Mouse (Mus musculus) kidney, postnatal 0 days (tissue): ENCODE data around the gene Farp2. TPM values are rescaled to one million over a fixed set of nuclear protein-coding genes. Genes with fewer than 3 reads are reported as not detected.

Source experiments
- ATAC-seq: fragments of 200-750 bp; cut with Nextera tagmentation; replicated peaks from 2 replicates; pipeline ENCODE4 v1.8.0; 2017; ENCODE audit warnings: low read depth, moderate number of reproducible peaks, moderate TSS enrichment, moderate library complexity; ENCODE audit not compliant: low FRiP score
- DNase-seq: peaks from one replicate; pipeline ENCODE4 v3.0.0-alpha.2; 2016; ENCODE audit warnings: low spot score
- H3K27ac ChIP-seq: fragments of 300-500 bp; sonication (generic); 2 replicates; pipeline ENCODE4 v1.5.1; 2014; ENCODE audit warnings: mild to moderate bottlenecking
- H3K27me3 ChIP-seq: fragments of 300-500 bp; sonication (generic); 2 replicates; pipeline ENCODE4 v1.6.1; 2014; ENCODE audit warnings: low read length, mixed read lengths; ENCODE audit not compliant: insufficient read depth
- H3K36me3 ChIP-seq: fragments of 300-500 bp; sonication (generic); 2 replicates; pipeline ENCODE4 v1.6.1; 2014; ENCODE audit warnings: low read length, mixed read lengths; ENCODE audit not compliant: insufficient read depth
- H3K4me1 ChIP-seq: fragments of 300-500 bp; sonication (generic); replicated peaks from 2 replicates; pipeline ENCODE4 v1.6.1; 2014; ENCODE audit warnings: antibody characterized with exemption, low read length, mixed read lengths; ENCODE audit not compliant: insufficient read depth
- H3K4me2 ChIP-seq: fragments of 300-500 bp; sonication (generic); 2 replicates; pipeline ENCODE4 v1.6.1; 2014; ENCODE audit warnings: mild to moderate bottlenecking, low read length, moderate library complexity, mixed read lengths
- H3K4me3 ChIP-seq: fragments of 300-500 bp; sonication (generic); replicated peaks from 2 replicates; pipeline ENCODE4 v1.5.1; 2014; ENCODE audit warnings: low read depth, low read length
- H3K9ac ChIP-seq: fragments of 300-500 bp; sonication (generic); 2 replicates; pipeline ENCODE4 v1.6.1; 2014; ENCODE audit warnings: low read depth, low read length
- H3K9me3 ChIP-seq: fragments of 300-500 bp; sonication (generic); replicated peaks from 2 replicates; pipeline ENCODE4 v1.6.1; 2016; ENCODE audit warnings: low read length, inconsistent platforms, mixed read lengths
- CTCF ChIP-seq: IDR thresholded peaks from 2 replicates; pipeline ENCODE4 v1.5.1; 2016; ENCODE audit warnings: antibody characterized with exemption, low read depth, mild to moderate bottlenecking, moderate library complexity
- WGBS: fragments of 180-500 bp; shearing (Covaris S2); extraction: QIAGEN DNeasy Blood & Tissue Kit; methylation state at CpG from one replicate; pipeline ENCODE4 v1.1.7; 2014; 5-methylcytosine and 5-hydroxymethylcytosine counted together
- polyA plus RNA-seq: library from polyadenylated mRNA; unstranded; fragments of >200 nt; fragmentation: Nextera tagmentation; extraction: Ambion mirVana; gene quantifications from 2 replicates; pipeline ENCODE4 v1.2.1, GENCODE M21; 2015

Farp2 gene
- polyA plus RNA-seq, 1 experiment from 2014 or later, result 8.0 TPM

- Histone ChIP-seq H3K4me2 (no peak overlapping the region), H3K9ac (no peak overlapping the region), H3K27me3 (no peaks in the 10 kb centered on the region), H3K4me1 (no peaks in the 10 kb centered on the region), H3K27ac (no peak overlapping the region), H3K9me3 (no peaks in the 10 kb centered on the region), H3K36me3 (peaks cover 78% of the 10 kb centered on the region), H3K4me3 (no peak overlapping the region)
- TF ChIP-seq CTCF, result no peak
- WGBS, result 89% methylated on average over 1 of the region's 1 CpGs
- ATAC-seq, result no peak
- DNase-seq, result no peak
Observed at GRCm38 (mm10) chr1:93624502-93624901, 112.6 kb downstream of the Farp2 start.

- no peaks in the 10 kb centered on the region for H3K9me3 ChIP-seq
- H3K27me3 ChIP-seq, result no peaks in the 10 kb centered on the region
- H3K9ac ChIP-seq, result no peak overlapping the region
- no peak for TF ChIP-seq CTCF
- H3K4me2 ChIP-seq, result no peak overlapping the region
- H3K4me1 ChIP-seq, result peaks cover 8% of the 10 kb centered on the region
- ATAC-seq, result no peak
- no peak overlapping the region for H3K27ac ChIP-seq
- H3K4me3 ChIP-seq, result no peak overlapping the region
- no peak for DNase-seq
- 90% methylated on average over 3 of the region's 3 CpGs for WGBS
- H3K36me3 ChIP-seq, result peaks cover 47% of the 10 kb centered on the region
Observed at GRCm38 (mm10) chr1:93630796-93631195, 118.9 kb downstream of the Farp2 start.

GRCm38 (mm10) chr1:93632723-93633122 is 120.8 kb downstream of the Farp2 start:
- Histone ChIP-seq H3K9me3 (no peaks in the 10 kb centered on the region), H3K4me3 (no peak overlapping the region), H3K27ac (no peak overlapping the region), H3K4me2 (no peak overlapping the region), H3K36me3 (peaks cover 28% of the 10 kb centered on the region; the same call in 1 of the 2 replicates), H3K4me1 (peaks cover 8% of the 10 kb centered on the region), H3K27me3 (no peaks in the 10 kb centered on the region), H3K9ac (no peak overlapping the region)
- no peak for TF ChIP-seq CTCF
- DNase-seq, result no peak
- no peak for ATAC-seq
- whole genome bisulfite sequencing, result 91% methylated on average over 3 of the region's 3 CpGs

GRCm38 (mm10) chr1:93634481-93634891 is 122.6 kb downstream of the Farp2 start:
- Histone ChIP-seq H3K4me3 (peak overlapping the region; percentile 94), H3K27ac (peak overlapping the region; percentile 96), H3K36me3 (0 out of 2 replicates have a peak, but pooled peaks cover 14% of the 10 kb centered on the region), H3K9me3 (no peaks in the 10 kb centered on the region), H3K27me3 (no peaks in the 10 kb centered on the region), H3K9ac (peak overlapping the region; percentile 95), H3K4me1 (peaks cover 8% of the 10 kb centered on the region), H3K4me2 (peak overlapping the region; percentile 80)
- DNase-seq, result peak; percentile 71
- TF ChIP-seq CTCF, result no peak
- no peak for ATAC-seq
- 1% methylated on average over 6 of the region's 6 CpGs for WGBS

- peak overlapping the region; percentile 96 for H3K27ac ChIP-seq
- WGBS, result under 1% methylated on average over 53 of the region's 58 CpGs
- DNase-seq (peak; percentile 28), ATAC-seq (peak; percentile 41)
- peak overlapping the region; percentile 80 for H3K4me2 ChIP-seq
- H3K9me3 ChIP-seq, result no peaks in the 10 kb centered on the region
- H3K9ac ChIP-seq, result peak overlapping the region; percentile 95
- H3K4me1 ChIP-seq, result peaks cover 8% of the 10 kb centered on the region
- H3K27me3 ChIP-seq, result no peaks in the 10 kb centered on the region
- peak overlapping the region; percentile 94 for H3K4me3 ChIP-seq
- H3K36me3 ChIP-seq, result 0 out of 2 replicates have a peak, but pooled peaks cover 13% of the 10 kb centered on the region
- TF ChIP-seq CTCF, result no peak
Observed at GRCm38 (mm10) chr1:93635091-93635579, 123.3 kb downstream of the Farp2 start.

DNA sequence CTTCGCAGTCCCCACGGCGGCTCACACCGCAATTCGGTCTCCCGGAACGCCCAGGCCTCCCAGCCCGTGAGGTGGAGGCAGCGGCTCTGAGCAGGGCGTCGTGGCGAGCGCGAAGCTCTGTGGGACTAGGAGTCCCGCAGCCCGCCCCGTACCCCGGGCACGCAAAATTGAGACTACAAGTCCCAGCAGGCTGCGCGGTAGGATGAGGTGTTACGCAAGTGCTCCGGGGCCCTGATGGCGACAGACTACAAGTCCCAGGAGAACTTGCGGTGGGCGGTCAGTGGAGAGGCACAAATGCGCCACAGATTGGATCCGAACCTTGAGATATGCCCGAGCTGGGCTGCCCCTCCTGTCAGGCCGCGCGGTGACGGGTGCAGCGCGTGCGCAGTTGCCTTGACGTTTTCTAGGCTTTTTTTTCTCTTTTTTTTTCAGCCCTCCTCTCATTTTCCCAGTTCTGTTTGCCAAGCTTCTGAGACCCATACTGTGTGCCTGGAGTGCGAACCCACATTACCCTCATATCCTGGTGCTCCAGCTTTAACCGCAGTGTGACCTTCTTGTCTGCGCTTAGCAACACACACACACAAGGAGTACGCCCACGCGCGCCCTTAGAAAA is 123.8 kb downstream of the Farp2 start:
- Histone ChIP-seq H3K27me3 (no peaks in the 10 kb centered on the region), H3K9me3 (no peaks in the 10 kb centered on the region), H3K4me2 (peak overlapping the region; percentile 80), H3K4me3 (peak overlapping the region; percentile 94), H3K36me3 (0 out of 2 replicates have a peak, but pooled peaks cover 8% of the 10 kb centered on the region), H3K27ac (peak overlapping the region; percentile 96), H3K9ac (peak overlapping the region; percentile 95), H3K4me1 (peaks cover 8% of the 10 kb centered on the region)
- WGBS, result 3% methylated on average over 44 of the region's 44 CpGs
- TF ChIP-seq CTCF, result no peak
- peak; percentile 100 for DNase-seq
- peak; percentile 99 for ATAC-seq
